Mouse (Mus musculus) adrenal gland, postnatal 36 days (tissue): ENCODE measurements around the gene B4galnt3. TPM values are rescaled to one million over a fixed set of nuclear protein-coding genes. Genes with fewer than 3 reads are reported as not detected.
A peak's percentile ranks its signal among the peaks of the same experiment; 100 is the strongest.

Experiments used
- DNase-seq, 2 experiments: peaks; one replicate each; pipeline ENCODE4 v3.0.0; 2021; ENCODE audit warnings: mixed read lengths in 1 of 2
- total RNA-seq, 2 experiments: library from RNA; stranded (reverse); gene quantifications; 2 replicates each; pipeline ENCODE4 v1.2.3; 2021

B4galnt3 gene
- total RNA-seq, 2 experiments from 2014 or later: 7.4 to 8.9 TPM

GRCm38 (mm10) chr6:120222669-120223068 is 71.7 kb downstream of the B4galnt3 start:
- DNase-seq: peak; percentile 82 to 84

- DNase-seq: no peak
Observed at GRCm38 (mm10) chr6:120219281-120219680, 75.1 kb downstream of the B4galnt3 start.

- no peak for DNase-seq
Observed at GRCm38 (mm10) chr6:120216702-120217101, 77.7 kb downstream of the B4galnt3 start.

GRCm38 (mm10) chr6:120211536-120211935 is 82.8 kb downstream of the B4galnt3 start:
- no peak for DNase-seq

- no peak for DNase-seq
Observed at GRCm38 (mm10) chr6:120206586-120206985, 87.8 kb downstream of the B4galnt3 start.

- DNase-seq: no peak
Observed at GRCm38 (mm10) chr6:120202406-120202805, 92.0 kb downstream of the B4galnt3 start.

- DNase-seq: no peak
Observed at GRCm38 (mm10) chr6:120201956-120202355, 92.4 kb downstream of the B4galnt3 start.

GRCm38 (mm10) chr6:120199638-120200394 is 94.5 kb downstream of the B4galnt3 start:
- no peak for DNase-seq

- DNase-seq: peak; percentile 81 to 84
Observed at GRCm38 (mm10) chr6:120197964-120198363, 96.4 kb downstream of the B4galnt3 start.

- DNase-seq: peak; percentile 33 to 51
Observed at GRCm38 (mm10) chr6:120196837-120197236, 97.5 kb downstream of the B4galnt3 start.

GRCm38 (mm10) chr6:120194963-120195362 is 99.4 kb downstream of the B4galnt3 start:
- no peak for DNase-seq

GRCm38 (mm10) chr6:120194305-120194704 is 100.1 kb downstream of the B4galnt3 start:
- DNase-seq: no peak

- no peak for DNase-seq
Observed at GRCm38 (mm10) chr6:120193793-120194192, 100.6 kb downstream of the B4galnt3 start.

GRCm38 (mm10) chr6:120193174-120193573 is 101.2 kb downstream of the B4galnt3 start:
- DNase-seq: peak; percentile 87 to 91

GRCm38 (mm10) chr6:120192211-120192870 is 102.0 kb downstream of the B4galnt3 start:
- peak; percentile 87 to 88 for DNase-seq

- peak in 1 of 2 experiments; percentile 21 for DNase-seq
Observed at GRCm38 (mm10) chr6:120191396-120192170, 102.8 kb downstream of the B4galnt3 start.

GRCm38 (mm10) chr6:120190912-120191311 is 103.4 kb downstream of the B4galnt3 start:
- DNase-seq: peak; percentile 81 to 86

GRCm38 (mm10) chr6:120190365-120190764 is 104.0 kb downstream of the B4galnt3 start:
- DNase-seq: no peak

GRCm38 (mm10) chr6:120189287-120189686 is 105.1 kb downstream of the B4galnt3 start:
- DNase-seq: no peak

GRCm38 (mm10) chr6:120188376-120189235 is 105.8 kb downstream of the B4galnt3 start:
- peak; percentile 27 to 48 for DNase-seq

- DNase-seq: peak in 1 of 2 experiments; percentile 46
Observed at GRCm38 (mm10) chr6:120187587-120188176, 106.7 kb downstream of the B4galnt3 start.
